Mouse (Mus musculus): ENCODE measurements around the gene Nsdhl.

DNA sequence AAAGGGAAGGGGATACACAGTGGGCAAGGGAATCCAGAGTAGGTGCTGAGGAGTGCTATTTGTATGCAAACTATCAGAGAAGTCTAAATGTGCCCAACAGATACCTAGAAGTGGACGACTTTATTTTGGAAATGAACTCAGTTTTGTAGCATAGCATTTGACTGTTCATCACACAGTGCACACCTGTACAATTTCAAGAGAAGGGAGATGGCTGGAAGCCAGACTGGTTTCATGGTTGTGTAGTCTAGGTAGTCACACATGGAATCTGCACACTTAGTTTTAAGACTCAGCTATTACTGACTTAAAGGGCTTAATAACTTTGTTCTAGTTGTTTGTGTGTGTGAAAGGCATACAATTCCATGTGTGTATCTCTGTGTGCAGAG is 22.3 kb upstream of the Nsdhl start:
- no peak for TF ChIP-seq CTCF (IDR thresholded peaks at IDR 0.05; ENCODE audit: borderline replicate concordance, insufficient read depth, low read length)
- TF ChIP-seq POLR2A (IDR thresholded peaks at IDR 0.05; ENCODE audit: low read depth, low read length), result no peak
